Mouse (Mus musculus) right cerebral cortex, postnatal 10 days (tissue): ENCODE measurements around the gene Gm11214.
A peak's percentile ranks its signal among the peaks of the same experiment; 100 is the strongest.

ENCODE experiments used
- DNase-seq, 2 experiments: peaks; one replicate each; pipeline ENCODE4 v3.0.0; 2021; ENCODE audit warnings: low spot score in 2 of 2

Gene Gm11214

DNA sequence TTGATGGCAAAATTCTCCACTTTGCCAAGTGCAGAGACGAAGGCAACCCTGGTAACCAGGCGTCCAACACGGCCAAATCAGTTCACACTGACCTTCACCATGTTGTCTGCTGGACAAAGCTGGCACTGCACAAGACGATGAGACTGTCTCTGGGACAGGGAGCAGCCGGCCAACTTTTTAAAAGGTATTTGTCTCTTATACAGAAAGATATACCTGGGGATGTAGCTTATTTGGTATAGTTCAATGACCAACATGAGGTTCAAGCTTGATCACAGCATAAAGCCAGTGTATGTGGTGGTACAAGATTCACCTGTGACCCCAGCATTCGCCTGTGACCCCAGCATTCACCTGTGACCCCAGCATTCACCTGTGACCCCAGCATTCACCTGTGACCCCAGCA, at the start of gene Gm11214:
Gene Gm11214 (minus strand): TSS at position 101 of the 400 bp plus-strand sequence.
- no peak for DNase-seq

- DNase-seq = no peak
Measured at GRCm38 (mm10) chr4:63711886-63712285, 48.7 kb upstream of the Gm11214 start.

GRCm38 (mm10) chr4:63710431-63711220, 47.4 kb upstream of the Gm11214 start:
- DNase-seq = no peak

DNA sequence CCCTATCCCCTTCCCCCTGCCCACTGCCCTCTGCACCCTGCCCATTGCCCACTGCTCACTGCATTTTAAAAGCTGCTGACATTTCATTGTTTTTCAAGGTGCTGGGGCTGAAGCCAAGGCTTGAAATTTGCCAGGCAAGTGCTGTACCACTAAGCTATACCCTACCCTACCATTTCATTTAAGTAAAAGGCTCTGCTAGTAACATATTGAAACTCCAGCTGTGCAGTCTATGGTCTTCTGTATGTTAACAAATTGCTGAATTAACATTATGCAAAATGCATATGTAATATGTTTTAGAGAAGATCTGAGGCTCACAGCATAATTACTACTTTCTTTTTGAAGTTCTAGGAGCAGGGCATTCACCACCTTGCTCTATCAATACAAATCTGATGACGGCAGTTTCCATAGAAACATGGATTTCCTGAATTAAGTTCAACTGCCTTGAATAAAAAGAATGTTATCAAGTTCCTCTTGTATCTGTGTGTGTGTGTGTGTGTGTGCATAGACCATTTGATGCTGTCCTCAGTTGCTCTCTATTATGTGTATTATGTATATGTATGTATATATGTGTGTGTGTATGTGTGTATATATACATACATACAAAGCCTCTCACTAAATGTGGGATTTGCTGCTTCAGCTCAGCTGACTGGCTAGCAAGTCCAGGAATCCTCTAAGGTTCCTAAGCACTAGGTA, 43.2 kb upstream of the Gm11214 start:
- DNase-seq = no peak

DNA sequence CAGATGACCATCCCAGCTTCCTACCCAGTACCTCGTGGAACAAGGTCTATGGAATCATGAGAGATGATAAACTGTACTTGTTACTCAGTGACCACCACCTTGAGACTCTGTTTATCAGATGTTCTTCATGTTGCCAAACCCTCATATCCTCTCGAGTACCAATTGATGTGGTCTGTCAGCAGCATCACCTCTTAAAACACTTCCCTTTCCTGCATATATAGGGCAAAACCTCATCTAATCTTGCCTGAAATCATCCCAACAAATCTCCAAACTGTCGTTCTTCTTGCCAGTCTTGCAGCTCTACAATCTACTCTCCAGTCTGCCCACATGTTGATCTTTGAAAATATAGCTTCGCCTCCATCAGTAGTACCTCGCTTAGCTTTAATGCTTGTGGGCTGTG, 41.1 kb upstream of the Gm11214 start:
- DNase-seq = no peak

DNA sequence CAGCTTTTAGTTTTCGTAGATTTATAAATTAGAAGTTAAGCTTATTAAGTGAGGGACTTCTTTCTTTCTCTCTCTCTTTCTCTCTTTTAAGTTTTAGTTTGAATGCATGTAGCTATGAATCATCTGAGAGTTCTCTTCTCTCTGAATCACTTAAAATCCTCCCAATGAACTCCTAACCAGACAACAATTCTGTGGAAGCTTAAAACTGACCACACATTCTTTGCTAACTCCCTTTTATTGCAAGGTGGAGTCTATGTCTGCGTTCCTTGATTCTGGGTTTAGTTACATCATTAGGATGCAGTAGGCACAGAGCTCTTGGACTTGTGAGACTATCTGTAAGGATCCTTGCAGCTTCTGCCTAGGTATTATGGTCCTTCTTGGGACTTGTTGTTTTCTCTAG, 40.5 kb upstream of the Gm11214 start:
- DNase-seq = no peak

DNA sequence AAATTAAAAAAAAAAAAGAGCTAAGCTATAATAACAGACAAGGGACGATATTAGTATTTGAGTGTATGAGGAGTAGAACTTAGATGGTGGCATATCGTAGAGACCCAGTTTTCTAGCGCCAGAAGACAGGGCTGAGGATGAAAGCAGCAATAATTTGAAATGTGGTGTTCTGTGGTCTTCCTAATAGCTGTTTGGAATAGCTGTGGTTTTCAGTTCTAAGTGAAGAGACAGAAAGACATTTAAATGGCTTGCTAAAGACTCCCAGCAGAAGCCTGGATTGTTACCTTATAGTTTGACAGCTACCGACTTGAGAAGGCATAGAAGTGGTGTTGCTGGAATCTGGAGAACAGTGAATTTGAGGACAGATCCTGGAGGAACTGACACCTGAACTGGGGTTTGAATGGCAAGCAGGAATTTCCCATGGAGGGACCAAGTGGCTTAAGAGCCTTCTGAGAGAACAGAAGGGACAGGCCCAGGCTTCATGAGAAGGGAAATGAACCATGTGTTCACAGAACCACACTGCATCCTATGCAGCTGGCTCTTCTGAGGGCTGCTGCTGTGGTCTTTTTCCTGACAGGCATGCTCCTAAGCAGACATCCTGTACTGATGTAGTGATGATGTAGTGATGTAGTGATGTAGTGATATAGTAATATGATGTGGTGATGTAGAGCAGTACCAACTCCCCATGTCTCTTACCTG, 39.0 kb upstream of the Gm11214 start:
- no peak for DNase-seq

DNA sequence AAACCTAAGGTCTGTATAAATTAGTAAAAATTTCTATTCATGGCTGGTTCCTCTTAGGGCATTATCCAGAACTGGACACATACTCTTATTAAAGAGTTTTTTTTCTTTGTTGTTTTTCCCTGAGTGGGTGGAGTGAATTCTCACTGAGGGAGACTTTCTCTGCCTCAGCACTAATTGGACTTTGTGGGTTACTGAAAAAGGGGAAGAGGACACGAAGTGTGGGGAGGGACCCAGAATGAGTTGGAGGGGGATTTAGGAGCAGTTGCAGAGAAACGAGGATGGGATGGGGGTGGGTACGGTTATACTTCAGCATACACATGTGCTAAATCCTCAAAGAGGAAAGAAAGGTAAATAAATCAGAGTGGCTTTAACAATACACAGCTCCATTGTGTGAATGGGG, 36.6 kb upstream of the Gm11214 start:
- DNase-seq = no peak

- DNase-seq = no peak
Measured at GRCm38 (mm10) chr4:63696921-63697320, 33.7 kb upstream of the Gm11214 start.

GRCm38 (mm10) chr4:63692351-63692750, 29.2 kb upstream of the Gm11214 start:
- DNase-seq = no peak

DNA sequence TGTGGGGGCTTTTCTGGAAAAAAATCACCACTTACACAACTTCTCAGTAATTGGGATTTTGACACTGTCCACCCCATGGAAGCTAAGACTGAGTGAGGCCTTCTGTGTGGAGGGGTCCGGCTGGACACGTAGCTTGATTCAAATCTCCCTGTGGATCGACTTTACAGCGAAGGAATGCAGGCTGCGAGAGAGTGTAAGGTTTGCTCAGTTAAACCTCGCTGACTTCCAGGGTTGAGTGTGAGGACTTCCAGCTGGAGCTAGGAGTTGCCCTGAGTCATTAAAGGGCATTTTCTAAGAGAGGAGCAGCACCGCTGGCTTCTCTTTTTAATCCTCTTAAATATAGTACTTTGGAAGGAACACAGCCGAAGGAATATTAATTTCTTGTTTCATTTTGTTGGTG, 24.2 kb upstream of the Gm11214 start:
- DNase-seq = no peak

GRCm38 (mm10) chr4:63686157-63686556, 23.0 kb upstream of the Gm11214 start:
- no peak for DNase-seq

DNA sequence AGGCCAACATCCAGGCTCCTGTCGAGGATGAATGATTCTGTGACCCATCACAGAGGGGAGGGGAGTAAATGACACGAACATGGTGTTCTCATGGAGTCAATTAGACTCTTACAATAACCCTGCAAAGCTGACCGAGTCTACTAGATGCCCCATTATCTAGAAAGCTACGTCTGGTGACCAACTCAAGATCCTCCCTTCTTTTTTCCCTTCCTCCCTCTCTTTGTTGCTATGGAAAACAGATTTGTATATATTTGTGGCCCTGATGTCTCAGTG, 22.0 kb upstream of the Gm11214 start:
- DNase-seq = no peak

DNA sequence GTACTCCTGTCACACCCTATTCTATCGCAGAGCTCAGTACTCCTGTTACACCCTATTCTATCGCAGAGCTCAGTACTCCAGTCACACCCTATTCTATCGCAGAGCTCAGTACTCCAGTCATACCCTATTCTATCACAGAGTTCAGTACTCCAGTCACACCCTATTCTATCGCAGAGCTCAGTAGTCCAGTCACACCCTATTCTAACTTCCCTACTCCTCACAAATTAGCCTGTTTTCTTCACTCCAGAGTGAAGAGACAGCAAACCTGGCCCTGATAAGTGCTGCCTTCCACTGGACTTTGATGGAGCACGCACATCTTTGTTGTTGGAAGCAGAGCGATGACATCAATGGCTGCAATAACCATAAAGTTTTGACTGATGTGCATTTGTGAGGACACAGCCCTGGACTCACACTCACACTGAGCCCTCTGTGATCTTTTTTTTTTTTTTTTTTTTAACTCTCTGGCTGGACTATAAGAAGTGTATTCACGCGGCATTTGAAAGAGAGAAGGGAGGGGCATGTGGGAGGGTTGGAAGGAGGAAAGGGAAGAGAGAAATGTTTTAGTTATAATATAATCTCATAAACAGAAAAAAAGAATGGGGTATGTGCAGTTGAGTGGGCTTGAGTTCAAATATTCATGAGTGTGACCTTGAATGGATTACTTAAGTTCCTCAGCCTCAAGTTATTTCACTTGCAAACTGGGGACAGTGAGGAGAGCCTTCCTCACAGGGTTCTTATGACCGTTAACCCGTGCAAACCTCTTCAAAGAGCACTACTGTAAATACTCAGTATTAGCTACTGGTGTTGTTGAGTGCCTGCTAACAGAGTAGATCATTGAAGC, 21.5 kb upstream of the Gm11214 start:
- DNase-seq = no peak

- DNase-seq = no peak
Measured at GRCm38 (mm10) chr4:63683716-63684115, 20.5 kb upstream of the Gm11214 start.

DNA sequence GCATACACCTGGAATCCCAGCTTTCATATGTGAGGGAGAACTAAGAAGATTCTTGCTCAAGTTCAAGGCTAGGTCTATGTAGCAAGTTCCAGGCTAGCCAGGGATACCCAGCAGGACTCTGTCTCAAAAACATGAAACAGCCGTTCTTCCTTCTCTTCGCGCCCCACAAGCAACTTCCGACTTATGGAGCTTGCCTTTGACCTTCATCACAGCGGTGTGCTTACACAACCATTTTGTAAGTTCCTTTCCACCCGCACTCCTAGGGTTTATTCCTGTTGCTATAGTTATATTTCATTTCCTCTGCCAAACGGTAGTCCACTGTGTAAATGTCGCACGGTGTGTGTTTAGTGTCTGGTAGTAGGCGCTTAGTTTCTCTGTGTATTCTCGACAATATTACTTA, 19.9 kb upstream of the Gm11214 start:
- DNase-seq = no peak

- no peak for DNase-seq
Measured at GRCm38 (mm10) chr4:63682441-63682840, 19.3 kb upstream of the Gm11214 start.

GRCm38 (mm10) chr4:63681557-63681956, 18.4 kb upstream of the Gm11214 start:
- no peak for DNase-seq

- no peak for DNase-seq
Measured at GRCm38 (mm10) chr4:63675128-63675527, 11.9 kb upstream of the Gm11214 start.

DNA sequence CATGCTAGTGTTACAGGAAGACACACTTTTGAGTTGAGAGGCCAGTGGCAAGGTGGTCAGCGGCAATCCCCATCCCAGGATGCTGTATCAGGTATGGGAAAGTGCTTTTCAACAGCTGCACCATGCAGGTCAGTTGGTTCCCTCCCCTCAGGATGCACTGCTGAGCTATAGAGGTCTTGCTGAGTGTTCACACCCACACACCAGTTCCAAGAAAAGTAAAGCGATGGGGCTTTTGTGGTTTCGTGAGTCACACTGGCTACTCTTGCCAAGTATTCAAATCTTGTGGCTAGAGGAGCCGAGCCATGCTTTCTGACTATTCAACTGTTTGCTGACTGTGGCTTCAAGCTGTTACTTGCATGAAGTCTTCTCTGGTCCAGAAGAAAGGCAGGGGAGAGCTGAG, 5.1 kb upstream of the Gm11214 start:
- DNase-seq = peak; percentile 32 to 56

GRCm38 (mm10) chr4:63665738-63666137, 2.6 kb upstream of the Gm11214 start:
- no peak for DNase-seq

DNA sequence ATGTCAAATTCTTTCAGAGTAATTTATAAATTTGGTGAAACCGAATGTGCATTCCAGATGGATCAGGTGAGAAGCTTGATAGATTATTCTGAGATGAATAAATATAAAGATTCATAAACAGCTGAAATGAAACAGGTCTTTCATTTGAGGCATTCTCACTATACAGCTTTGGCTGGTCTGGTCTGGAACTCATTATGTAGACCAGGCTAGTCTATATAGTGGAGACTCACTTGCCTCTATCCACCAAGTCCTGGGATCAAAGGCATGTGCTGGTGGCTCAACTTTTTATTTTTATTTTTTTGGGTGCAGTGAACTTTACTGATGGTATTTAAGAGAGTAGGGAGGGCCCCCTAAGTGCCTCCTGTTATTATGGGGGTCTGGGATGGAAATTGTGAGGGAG, 1.3 kb downstream of the Gm11214 start:
- no peak for DNase-seq
